Mouse (Mus musculus) small intestine, adult 2 months (tissue): Measurements from ENCODE around the gene Nexn. TPM values are rescaled to one million over a fixed set of nuclear protein-coding genes. Genes with fewer than 3 reads are reported as not detected.
A peak's percentile ranks its signal among the peaks of the same experiment; 100 is the strongest.
"Not testable (repeated sequence)": the region's sequence is repeated elsewhere in the genome, so short reads cannot be mapped to it uniquely, and the experiment has no call there.

ENCODE experiments used
- H3K27ac ChIP-seq: fragments of 200-500 bp; 2 replicates; pipeline ENCODE4 v1.5.1; 2012; ENCODE audit warnings: low read depth, low read length, control low read depth, inconsistent platforms; ENCODE audit not compliant: insufficient read depth
- H3K27me3 ChIP-seq: fragments of 200-500 bp; 2 replicates; pipeline ENCODE4 v1.6.1; 2012; ENCODE audit warnings: mild to moderate bottlenecking, moderate library complexity, low read length, inconsistent platforms; ENCODE audit not compliant: control insufficient read depth, insufficient read depth
- H3K36me3 ChIP-seq: fragments of 200-500 bp; 2 replicates; pipeline ENCODE4 v1.6.1; 2012; ENCODE audit warnings: mild to moderate bottlenecking, low read length, control low read depth, inconsistent platforms; ENCODE audit not compliant: control insufficient read depth, insufficient read depth
- H3K4me1 ChIP-seq: fragments of 200-500 bp; 2 replicates; pipeline ENCODE4 v1.6.1; 2012; ENCODE audit warnings: low read length, inconsistent platforms, mixed read lengths; ENCODE audit not compliant: control insufficient read depth, insufficient read depth, insufficient read length
- H3K4me3 ChIP-seq: fragments of 200-500 bp; 2 replicates; pipeline ENCODE4 v1.5.1; 2012; ENCODE audit warnings: low read depth, mild to moderate bottlenecking, control low read depth, inconsistent platforms, low read length, moderate library complexity
- CTCF ChIP-seq: fragments of 200-500 bp; IDR thresholded peaks from 2 replicates; pipeline ENCODE4 v1.5.1; 2012; ENCODE audit warnings: low read depth, mild to moderate bottlenecking, control low read depth, inconsistent platforms, low read length, moderate library complexity, mixed read lengths; ENCODE audit not compliant: insufficient replicate concordance, insufficient read length; ENCODE audit errors: extremely low read depth
- POLR2A ChIP-seq: fragments of 200-500 bp; IDR thresholded peaks from 2 replicates; pipeline ENCODE4 v1.6.1; 2012; ENCODE audit warnings: low read depth, mild to moderate bottlenecking, control low read depth, inconsistent platforms, low read length, moderate library complexity
- WGBS: fragments of 180-500 bp; shearing (Covaris S2); methylation state at CpG from one replicate; pipeline ENCODE4 v1.1.7; 2018; 5-methylcytosine and 5-hydroxymethylcytosine counted together
- polyA plus RNA-seq: library from polyadenylated mRNA; depleted of rRNA; stranded (reverse); fragments of >200 nt; gene quantifications from 2 replicates; pipeline ENCODE4 v1.2.3, GENCODE M21; 2012

Gene Nexn
- polyA plus RNA-seq, 1 experiment = 0.05 TPM

DNA sequence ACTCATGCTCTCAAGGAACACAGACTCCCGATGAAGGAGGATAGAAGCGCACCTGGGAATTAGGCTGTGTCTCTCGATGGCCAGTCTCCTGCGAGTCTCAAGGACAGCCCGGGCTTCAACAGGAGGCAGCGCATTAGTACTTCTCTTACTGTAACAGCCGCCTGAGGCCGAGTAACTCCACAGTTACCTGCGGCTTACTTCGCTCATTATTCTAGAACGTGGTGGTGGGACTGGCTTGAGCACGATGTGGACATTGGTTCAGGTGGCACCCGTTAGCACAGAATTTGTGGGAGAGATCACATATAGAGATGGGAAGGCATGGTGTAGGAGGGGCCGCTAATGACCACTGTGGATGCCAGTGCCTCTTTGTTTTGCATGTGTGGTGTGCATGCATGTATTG is 1.9 kb upstream of the Nexn start:
- no peaks in the 10 kb centered on the region for H3K36me3 ChIP-seq
- peaks cover 4% of the 10 kb centered on the region; the same call in 1 of the 2 replicates for H3K27me3 ChIP-seq
- H3K4me3 ChIP-seq = no peak overlapping the region
- H3K27ac ChIP-seq = no peak overlapping the region
- TF ChIP-seq CTCF = no peak
- TF ChIP-seq POLR2A = no peak
- H3K4me1 ChIP-seq = no peaks in the 10 kb centered on the region; the same call in 1 of the 2 replicates
- 93% methylated on average over 14 of the region's 14 CpGs for WGBS

DNA sequence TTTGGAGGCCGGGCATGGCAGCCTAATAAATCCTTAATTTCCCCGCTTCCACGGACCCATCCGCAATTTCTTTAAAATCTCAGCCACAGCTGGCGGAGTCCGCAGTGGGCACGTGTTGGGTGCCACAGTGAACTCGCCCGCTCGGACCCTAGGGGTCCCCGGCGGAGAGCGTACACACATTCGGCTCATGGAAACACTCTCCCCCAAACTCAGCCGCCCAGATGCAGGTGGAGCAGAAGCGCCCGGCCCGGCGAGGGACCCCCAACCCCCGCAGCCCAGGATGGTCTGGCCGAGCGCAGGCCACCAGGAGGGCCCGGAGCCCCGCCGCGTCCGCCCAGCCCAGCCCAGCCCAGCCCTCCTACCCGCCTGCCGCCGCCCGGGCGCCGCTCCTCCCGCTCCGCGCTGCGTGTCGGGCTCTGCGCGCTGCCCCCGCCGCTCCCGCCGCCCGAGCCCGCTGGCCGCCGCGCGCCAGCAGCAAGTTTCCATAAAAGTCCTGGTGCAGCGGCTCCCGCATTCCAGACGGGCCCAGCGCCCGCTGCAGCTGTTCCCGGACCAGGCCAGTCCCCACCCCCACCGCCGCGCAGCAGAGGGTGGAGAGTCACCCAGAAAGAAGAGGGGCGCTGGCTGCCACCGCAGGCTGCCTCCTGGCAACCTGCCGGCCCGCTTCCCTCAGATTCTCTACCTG is 657 bp downstream of the Nexn start:
- Histone ChIP-seq H3K4me3 (peak overlapping the region; percentile 72), H3K27ac (peak overlapping the region; percentile 48), H3K36me3 (no peaks in the 10 kb centered on the region), H3K27me3 (peaks cover 4% of the 10 kb centered on the region; the same call in 1 of the 2 replicates), H3K4me1 (peaks cover 8% of the 10 kb centered on the region)
- TF ChIP-seq POLR2A (0 out of 2 replicates have a peak, but pooled peaks have one; percentile 8), CTCF (no peak)
- WGBS = 2% methylated on average over 63 of the region's 63 CpGs

DNA sequence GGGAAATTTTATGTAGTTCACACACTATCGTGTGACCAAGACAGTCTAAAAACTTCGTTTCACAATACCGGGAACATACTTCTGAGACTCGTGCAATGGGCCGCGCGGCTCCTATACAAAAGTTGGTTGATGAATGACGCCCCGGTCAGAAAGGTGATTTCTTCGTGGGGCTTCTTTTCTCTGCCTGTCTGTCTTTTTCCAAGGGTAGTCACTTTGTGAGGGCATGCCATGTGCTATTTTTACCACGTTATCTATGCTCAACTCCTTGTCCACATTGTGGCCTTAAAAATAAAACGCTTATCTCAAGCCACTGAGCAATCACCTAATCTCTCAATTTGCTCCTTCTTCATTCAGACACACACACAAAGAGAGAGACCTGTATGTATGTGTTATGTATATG is 1.3 kb downstream of the Nexn start:
- no peaks in the 10 kb centered on the region for H3K36me3 ChIP-seq
- H3K4me1 ChIP-seq = peaks cover 8% of the 10 kb centered on the region
- H3K27ac ChIP-seq = 0 out of 2 replicates have a peak overlapping the region, but pooled peaks have one; percentile 46
- TF ChIP-seq CTCF (no peak), POLR2A (no peak)
- peaks cover 4% of the 10 kb centered on the region; the same call in 1 of the 2 replicates for H3K27me3 ChIP-seq
- WGBS = 74% methylated on average over 12 of the region's 12 CpGs
- no peak overlapping the region for H3K4me3 ChIP-seq

DNA sequence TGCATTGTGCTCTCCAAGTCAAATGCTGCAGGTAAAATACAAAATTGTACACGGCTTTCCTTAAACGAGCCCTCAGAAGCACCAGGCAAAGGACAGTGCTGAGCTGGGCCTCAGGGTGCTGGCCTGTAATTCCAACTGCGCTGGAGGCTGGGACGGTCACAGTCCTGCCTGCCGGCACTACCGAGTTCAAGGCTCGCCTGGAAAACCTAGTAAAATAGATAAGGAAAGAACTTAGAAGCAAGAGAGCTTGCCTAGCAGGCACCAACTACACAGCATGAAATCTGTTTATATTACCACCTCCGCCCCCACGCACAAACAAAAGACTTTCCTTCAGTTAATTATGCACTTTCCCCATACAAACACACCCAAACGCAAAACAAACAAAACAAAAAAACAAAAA is 1.8 kb downstream of the Nexn start:
- Histone ChIP-seq H3K4me1 (peaks cover 8% of the 10 kb centered on the region), H3K27me3 (peaks cover 4% of the 10 kb centered on the region; the same call in 1 of the 2 replicates), H3K4me3 (peak overlapping the region; percentile 36; the same call in 1 of the 2 replicates), H3K36me3 (no peaks in the 10 kb centered on the region), H3K27ac (no peak overlapping the region)
- no peak for TF ChIP-seq CTCF
- TF ChIP-seq POLR2A = no peak
- WGBS = 70% methylated on average over 10 of the region's 10 CpGs

DNA sequence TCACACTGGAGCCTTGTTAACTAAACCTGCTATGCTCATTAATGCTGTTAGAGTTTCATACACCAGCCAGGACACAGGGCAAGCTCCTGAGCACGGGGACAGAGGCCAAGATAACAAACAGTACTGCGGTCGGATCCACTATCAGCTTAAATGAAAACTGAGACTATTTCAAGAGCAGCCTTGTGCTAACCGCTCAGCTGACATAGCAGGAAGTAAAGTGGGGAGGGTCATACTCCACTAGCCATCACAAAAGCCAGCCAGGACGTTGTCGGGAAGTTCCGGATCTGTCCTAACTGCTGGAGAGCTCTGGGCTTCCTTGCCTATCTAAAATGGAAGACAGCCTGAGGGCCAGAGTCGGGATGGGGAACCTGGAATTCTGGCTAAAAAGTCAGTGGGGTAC is 4.2 kb downstream of the Nexn start:
- H3K27ac ChIP-seq = 0 out of 2 replicates have a peak overlapping the region, but pooled peaks have one; percentile 1
- WGBS = 12% methylated on average over 8 of the region's 8 CpGs
- no peak overlapping the region for H3K4me3 ChIP-seq
- H3K4me1 ChIP-seq = peaks cover 8% of the 10 kb centered on the region
- H3K27me3 ChIP-seq = peaks cover 4% of the 10 kb centered on the region; the same call in 1 of the 2 replicates
- no peaks in the 10 kb centered on the region for H3K36me3 ChIP-seq
- TF ChIP-seq POLR2A (no peak), CTCF (no peak)

DNA sequence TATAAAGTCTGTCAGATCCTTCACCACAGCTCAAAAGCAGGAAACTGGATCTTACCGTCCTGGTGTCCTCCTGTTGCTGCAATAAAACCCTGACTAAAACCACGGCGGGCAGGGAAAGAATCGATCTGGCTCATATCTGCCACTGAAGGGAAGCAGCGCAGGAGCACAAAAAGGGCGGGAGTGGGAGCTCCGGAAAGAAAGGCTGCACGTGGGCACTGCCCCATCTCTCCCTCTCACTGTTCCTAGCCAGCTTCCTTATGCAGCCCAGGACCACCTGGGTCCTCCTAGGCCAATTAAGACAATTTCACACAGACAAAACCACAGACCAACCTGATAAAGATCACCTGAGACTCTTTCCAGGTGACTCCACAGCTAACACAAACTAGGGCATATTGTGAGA is 4.7 kb downstream of the Nexn start:
- H3K36me3 ChIP-seq = no peaks in the 10 kb centered on the region
- H3K27ac ChIP-seq = peak overlapping the region; percentile 7; the same call in 1 of the 2 replicates
- H3K27me3 ChIP-seq = peaks cover 4% of the 10 kb centered on the region; the same call in 1 of the 2 replicates
- peaks cover 8% of the 10 kb centered on the region for H3K4me1 ChIP-seq
- no peak overlapping the region for H3K4me3 ChIP-seq
- WGBS = 17% methylated on average over 8 of the region's 8 CpGs
- no peak for TF ChIP-seq CTCF
- no peak for TF ChIP-seq POLR2A

DNA sequence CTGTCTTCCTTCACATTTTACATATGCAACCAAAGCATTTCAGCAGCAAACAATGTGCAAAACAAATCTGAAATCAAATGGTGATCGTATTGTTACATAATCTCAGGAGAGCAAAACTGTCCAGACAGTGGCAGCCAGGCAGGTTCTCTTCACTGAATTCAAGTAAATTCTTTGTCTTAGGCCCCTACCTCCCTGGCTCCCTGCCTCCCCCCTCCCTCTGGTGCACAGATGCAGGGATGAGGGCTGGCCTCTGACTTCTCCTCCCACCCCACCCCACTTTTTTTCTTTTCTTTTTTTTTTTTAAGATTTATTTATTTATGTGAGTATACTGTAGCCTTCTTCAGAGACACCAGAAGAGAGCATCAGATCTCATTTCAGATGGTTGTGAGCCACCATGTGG is 5.8 kb downstream of the Nexn start:
- Histone ChIP-seq H3K27me3 (peaks cover 2% of the 10 kb centered on the region; the same call in 1 of the 2 replicates), H3K4me1 (peaks cover 8% of the 10 kb centered on the region), H3K27ac (no peak overlapping the region), H3K36me3 (no peaks in the 10 kb centered on the region), H3K4me3 (no peak overlapping the region)
- no peak for TF ChIP-seq POLR2A
- WGBS = 89% methylated on average over 1 of the region's 1 CpGs

DNA sequence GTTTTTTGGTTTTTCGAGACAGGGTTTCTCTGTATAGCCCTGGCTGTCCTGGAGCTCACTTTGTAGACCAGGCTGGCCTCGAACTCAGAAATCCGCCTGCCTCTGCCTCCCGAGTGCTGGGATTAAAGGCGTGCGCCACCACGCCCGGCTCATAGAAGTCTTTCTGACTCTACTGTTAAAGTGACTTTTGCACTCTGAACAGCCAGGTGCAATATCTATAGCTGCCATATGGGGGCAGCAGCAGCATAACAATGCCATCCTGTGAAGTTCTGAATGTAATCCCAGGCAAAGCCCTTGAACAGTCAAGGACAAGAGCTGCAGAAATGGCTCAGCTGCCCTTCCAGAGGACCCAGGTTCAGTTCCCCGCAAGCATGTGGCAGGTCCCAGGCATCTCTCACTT is 6.7 kb downstream of the Nexn start:
- not testable (repeated sequence) for H3K27me3 ChIP-seq, H3K27ac ChIP-seq, H3K4me1 ChIP-seq, H3K4me3 ChIP-seq, H3K36me3 ChIP-seq
- WGBS = 13% methylated on average over 9 of the region's 9 CpGs
- peak; percentile 52; the same call in 1 of the 2 replicates for TF ChIP-seq CTCF
